Mouse (Mus musculus): ENCODE results near the gene Sigirr. TPM values are rescaled to one million over a fixed set of nuclear protein-coding genes. Genes with fewer than 3 reads are reported as not detected.

Sigirr gene
- polyA plus RNA-seq, 1 experiment from 2014 or later = 2.2 TPM

- WGBS = 92% methylated on average over 7 of the region's 7 CpGs
- Histone ChIP-seq H3K4me1 (peaks cover 31% of the 10 kb centered on the region), H3K9me3 (no peaks in the 10 kb centered on the region), H3K27me3 (ENCODE audit: poor library complexity, severe bottlenecking) (peaks cover 38% of the 10 kb centered on the region), H3K4me3 (no peak overlapping the region), H3K27ac (no peak overlapping the region), H3K36me3 (replicated peaks) (peaks cover 70% of the 10 kb centered on the region)
- no peak for DNase-seq (ENCODE audit: extremely low spot score, low spot score)
Measured at GRCm38 (mm10) chr7:141064576-141064975, 35.8 kb downstream of the Sigirr start.

DNA sequence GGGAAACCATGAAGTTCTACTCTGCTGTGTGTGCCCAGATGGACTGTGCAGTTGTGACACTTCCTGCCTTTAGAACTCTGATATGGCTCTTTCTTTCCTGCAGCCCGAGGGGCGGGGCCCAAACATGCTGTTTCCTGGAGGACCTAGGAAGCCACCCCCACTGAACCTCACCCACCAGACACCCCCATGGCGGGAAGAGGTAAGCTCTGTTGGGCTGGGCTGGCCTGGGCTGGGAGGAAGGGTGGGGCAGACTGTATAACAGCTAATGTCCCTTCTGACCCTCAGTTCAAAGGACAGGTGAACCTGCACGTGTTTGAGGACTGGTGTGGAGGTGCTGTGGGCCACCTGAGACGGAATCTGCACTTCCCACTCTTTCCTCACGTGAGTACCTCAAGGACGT is 36.2 kb downstream of the Sigirr start:
- Histone ChIP-seq H3K4me3 (no peak overlapping the region), H3K9me3 (no peaks in the 10 kb centered on the region), H3K27me3 (ENCODE audit: poor library complexity, severe bottlenecking) (peaks cover 36% of the 10 kb centered on the region), H3K4me1 (peaks cover 30% of the 10 kb centered on the region), H3K36me3 (replicated peaks) (peaks cover 70% of the 10 kb centered on the region), H3K27ac (no peak overlapping the region)
- 91% methylated on average over 7 of the region's 7 CpGs for WGBS
- DNase-seq (ENCODE audit: extremely low spot score, low spot score) = no peak

- Histone ChIP-seq H3K27ac (no peak overlapping the region), H3K4me3 (no peak overlapping the region), H3K9me3 (no peaks in the 10 kb centered on the region), H3K36me3 (replicated peaks) (peaks cover 67% of the 10 kb centered on the region), H3K27me3 (ENCODE audit: poor library complexity, severe bottlenecking) (peaks cover 29% of the 10 kb centered on the region), H3K4me1 (peaks cover 30% of the 10 kb centered on the region)
- DNase-seq (ENCODE audit: extremely low spot score, low spot score) = no peak
- WGBS = 94% methylated on average over 3 of the region's 3 CpGs
Measured at GRCm38 (mm10) chr7:141063353-141063752, 37.0 kb downstream of the Sigirr start.

- Histone ChIP-seq H3K27ac (no peak overlapping the region), H3K4me3 (peak overlapping the region; percentile 80; the same call in 1 of the 2 replicates), H3K9me3 (no peaks in the 10 kb centered on the region), H3K27me3 (ENCODE audit: poor library complexity, severe bottlenecking) (peaks cover 22% of the 10 kb centered on the region), H3K4me1 (peaks cover 30% of the 10 kb centered on the region), H3K36me3 (replicated peaks) (peaks cover 62% of the 10 kb centered on the region)
- WGBS = 97% methylated on average over 7 of the region's 7 CpGs
- no peak for DNase-seq (ENCODE audit: extremely low spot score, low spot score)
Measured at GRCm38 (mm10) chr7:141062525-141062924, 37.8 kb downstream of the Sigirr start.

GRCm38 (mm10) chr7:141061269-141061692 is 39.1 kb downstream of the Sigirr start:
- H3K27ac ChIP-seq = peak overlapping the region; percentile 95
- 0% methylated on average over 37 of the region's 37 CpGs for WGBS
- peaks cover 22% of the 10 kb centered on the region for H3K27me3 ChIP-seq (ENCODE audit: poor library complexity, severe bottlenecking)
- DNase-seq (ENCODE audit: extremely low spot score, low spot score) = peak; percentile 53
- H3K4me1 ChIP-seq = peaks cover 30% of the 10 kb centered on the region
- peaks cover 62% of the 10 kb centered on the region for H3K36me3 ChIP-seq (replicated peaks)
- peak overlapping the region; percentile 80 for H3K4me3 ChIP-seq
- H3K9me3 ChIP-seq = no peaks in the 10 kb centered on the region

GRCm38 (mm10) chr7:141060426-141061242 is 39.7 kb downstream of the Sigirr start, which contains the start of gene B4galnt4:
B4galnt4 (plus strand) TSS chr7:141061104.
- H3K36me3 ChIP-seq (replicated peaks) = peaks cover 62% of the 10 kb centered on the region
- WGBS = under 1% methylated on average over 72 of the region's 72 CpGs
- peak within 1 kb of the TSS; percentile 95 for H3K27ac ChIP-seq
- DNase-seq (ENCODE audit: extremely low spot score, low spot score) = peak; percentile 87
- H3K4me1 ChIP-seq = peaks cover 30% of the 10 kb centered on the region
- H3K9me3 ChIP-seq = peaks cover 2% of the 10 kb centered on the region; the same call in 1 of the 2 replicates
- H3K4me3 ChIP-seq = peak within 1 kb of the TSS; percentile 80
- H3K27me3 ChIP-seq (ENCODE audit: poor library complexity, severe bottlenecking) = peaks cover 22% of the 10 kb centered on the region

DNA sequence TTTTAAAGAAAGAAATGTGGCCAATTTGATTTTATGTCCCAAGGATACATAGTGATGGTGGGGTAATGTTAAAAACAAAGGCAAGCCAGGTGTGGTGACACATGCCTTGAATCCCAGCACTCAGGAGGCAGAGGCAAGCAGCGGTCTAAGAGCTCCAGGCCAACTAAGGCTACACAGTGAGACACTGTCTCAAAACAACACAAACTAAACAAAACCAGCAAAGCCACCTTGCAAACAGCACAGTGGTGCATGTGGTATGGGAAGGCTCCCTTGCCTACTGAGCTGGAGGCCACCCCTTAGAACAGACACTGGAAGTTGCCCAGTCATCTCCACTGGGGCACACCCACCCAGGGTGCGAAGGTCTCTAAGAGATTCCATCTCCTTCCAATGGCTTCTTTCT is 40.4 kb downstream of the Sigirr start:
- no peak for DNase-seq (ENCODE audit: extremely low spot score, low spot score)
- Histone ChIP-seq H3K9me3 (peaks cover 3% of the 10 kb centered on the region; the same call in 1 of the 2 replicates), H3K27ac (peak overlapping the region; percentile 95), H3K4me1 (peaks cover 30% of the 10 kb centered on the region), H3K27me3 (ENCODE audit: poor library complexity, severe bottlenecking) (peaks cover 22% of the 10 kb centered on the region), H3K36me3 (replicated peaks) (peaks cover 57% of the 10 kb centered on the region), H3K4me3 (peak overlapping the region; percentile 80)
- 73% methylated on average over 2 of the region's 2 CpGs for WGBS

- peaks cover 30% of the 10 kb centered on the region for H3K4me1 ChIP-seq
- peaks cover 22% of the 10 kb centered on the region for H3K27me3 ChIP-seq (ENCODE audit: poor library complexity, severe bottlenecking)
- no peak overlapping the region for H3K27ac ChIP-seq
- no peak for DNase-seq (ENCODE audit: extremely low spot score, low spot score)
- no peak overlapping the region for H3K4me3 ChIP-seq
- WGBS = 93% methylated on average over 14 of the region's 14 CpGs
- peaks cover 46% of the 10 kb centered on the region for H3K36me3 ChIP-seq (replicated peaks)
- peaks cover 3% of the 10 kb centered on the region; the same call in 1 of the 2 replicates for H3K9me3 ChIP-seq
Measured at GRCm38 (mm10) chr7:141058601-141059341, 41.6 kb downstream of the Sigirr start.

DNA sequence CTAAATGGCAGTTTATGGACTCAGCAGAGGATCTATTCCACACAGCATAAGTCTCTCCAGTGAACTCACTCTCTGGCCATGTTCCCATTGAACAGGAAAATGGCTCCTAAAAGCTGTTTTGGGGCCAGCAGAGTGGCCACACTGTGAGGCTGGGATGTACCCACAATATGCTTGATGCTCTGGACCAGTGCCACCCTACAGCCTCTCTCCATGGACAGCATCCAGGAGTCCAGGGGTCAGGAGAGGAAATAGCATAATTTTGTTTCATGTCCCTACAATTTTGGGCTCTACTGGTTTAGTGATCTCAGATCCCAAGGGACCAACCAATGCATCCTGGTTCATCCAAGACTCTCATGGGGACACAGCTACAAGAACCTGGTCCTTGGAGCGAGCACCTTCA is 42.8 kb downstream of the Sigirr start:
- DNase-seq (ENCODE audit: extremely low spot score, low spot score) = no peak
- Histone ChIP-seq H3K27ac (no peak overlapping the region), H3K9me3 (peaks cover 3% of the 10 kb centered on the region; the same call in 1 of the 2 replicates), H3K4me1 (peaks cover 26% of the 10 kb centered on the region), H3K27me3 (ENCODE audit: poor library complexity, severe bottlenecking) (peaks cover 22% of the 10 kb centered on the region), H3K36me3 (replicated peaks) (peaks cover 33% of the 10 kb centered on the region), H3K4me3 (no peak overlapping the region)
- WGBS = 100% methylated on average over 1 of the region's 1 CpGs

DNA sequence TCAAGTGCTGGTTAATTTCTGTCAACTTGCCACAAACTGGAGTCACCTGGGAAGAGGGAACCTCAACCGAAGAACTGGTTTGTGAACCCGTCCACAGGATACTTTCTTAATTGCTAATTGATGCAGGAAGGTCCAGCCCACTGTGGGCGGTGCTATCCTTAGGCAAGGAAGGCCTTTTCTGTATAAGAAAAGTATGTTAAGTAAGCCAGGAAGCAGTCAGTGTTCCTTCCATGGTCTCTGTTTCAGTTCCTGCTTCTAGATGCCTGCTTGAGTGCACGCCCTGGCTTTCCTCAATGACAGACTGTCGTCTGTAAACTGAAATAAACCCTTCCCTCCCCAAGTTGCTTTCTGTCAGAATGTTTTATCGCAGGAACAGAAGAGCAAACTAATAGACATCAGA is 43.4 kb downstream of the Sigirr start:
- H3K9me3 ChIP-seq = peaks cover 3% of the 10 kb centered on the region; the same call in 1 of the 2 replicates
- 94% methylated on average over 6 of the region's 6 CpGs for WGBS
- peaks cover 20% of the 10 kb centered on the region for H3K4me1 ChIP-seq
- H3K27ac ChIP-seq = no peak overlapping the region
- H3K27me3 ChIP-seq (ENCODE audit: poor library complexity, severe bottlenecking) = peaks cover 22% of the 10 kb centered on the region
- DNase-seq (ENCODE audit: extremely low spot score, low spot score) = no peak
- no peak overlapping the region for H3K4me3 ChIP-seq
- H3K36me3 ChIP-seq (replicated peaks) = peaks cover 28% of the 10 kb centered on the region

- Histone ChIP-seq H3K36me3 (replicated peaks) (peaks cover 28% of the 10 kb centered on the region), H3K9me3 (peaks cover 3% of the 10 kb centered on the region; the same call in 1 of the 2 replicates), H3K4me3 (no peak overlapping the region), H3K27ac (no peak overlapping the region), H3K27me3 (ENCODE audit: poor library complexity, severe bottlenecking) (peaks cover 11% of the 10 kb centered on the region), H3K4me1 (peaks cover 12% of the 10 kb centered on the region)
- WGBS = 83% methylated on average over 4 of the region's 4 CpGs
- DNase-seq (ENCODE audit: extremely low spot score, low spot score) = no peak
Measured at GRCm38 (mm10) chr7:141055785-141056184, 44.6 kb downstream of the Sigirr start.

GRCm38 (mm10) chr7:141052421-141052820 is 48.0 kb downstream of the Sigirr start:
- 84% methylated on average over 2 of the region's 2 CpGs for WGBS

More at GRCm38 (mm10) chr7:141052421-141052820, 48.0 kb downstream of the Sigirr start:
- Histone ChIP-seq H3K9me3 (peaks cover 3% of the 10 kb centered on the region; the same call in 1 of the 2 replicates), H3K4me3 (no peak overlapping the region), H3K27ac (no peak overlapping the region), H3K4me1 (peaks cover 14% of the 10 kb centered on the region), H3K27me3 (ENCODE audit: poor library complexity, severe bottlenecking) (0 out of 2 replicates have a peak, but pooled peaks cover under 1% of the 10 kb centered on the region), H3K36me3 (replicated peaks) (peaks cover 20% of the 10 kb centered on the region)
- DNase-seq (ENCODE audit: extremely low spot score, low spot score) = no peak
